Mouse (Mus musculus) cortical plate, adult 2 months (tissue): ENCODE data around the gene Ccdc107. TPM values are rescaled to one million over a fixed set of nuclear protein-coding genes. Genes with fewer than 3 reads are reported as not detected.
A peak's percentile ranks its signal among the peaks of the same experiment; 100 is the strongest.

Source experiments
- H3K27ac ChIP-seq: fragments of 200-500 bp; 2 replicates; pipeline ENCODE4 v1.5.1; 2012; ENCODE audit warnings: low read length, control low read depth, inconsistent platforms; ENCODE audit not compliant: insufficient read depth
- H3K4me1 ChIP-seq: fragments of 200-500 bp; 2 replicates; pipeline ENCODE4 v1.6.1; 2011; ENCODE audit warnings: low read length; ENCODE audit not compliant: control insufficient read depth, insufficient read depth
- H3K4me3 ChIP-seq: fragments of 200-500 bp; 2 replicates; pipeline ENCODE4 v1.5.1; 2011; ENCODE audit warnings: mild to moderate bottlenecking, low read length, control low read depth; ENCODE audit not compliant: insufficient read depth
- CTCF ChIP-seq: fragments of 200-500 bp; IDR thresholded peaks from 2 replicates; pipeline ENCODE4 v1.5.1; 2011; ENCODE audit warnings: mild to moderate bottlenecking, control low read depth, low read length; ENCODE audit not compliant: insufficient read depth; ENCODE audit errors: extremely low read depth
- POLR2A ChIP-seq: fragments of 200-500 bp; IDR thresholded peaks from 2 replicates; pipeline ENCODE4 v1.6.1; 2011; ENCODE audit warnings: mild to moderate bottlenecking, low read length, control low read depth; ENCODE audit not compliant: insufficient read depth; ENCODE audit errors: extremely low read depth
- polyA plus RNA-seq: library from polyadenylated mRNA; depleted of rRNA; stranded (reverse); fragments of >200 nt; gene quantifications from 2 replicates; pipeline ENCODE4 v1.2.3, GENCODE M21; 2012

The Ccdc107 gene
- polyA plus RNA-seq, 1 experiment, result 82.6 TPM

GRCm38 (mm10) chr4:43465935-43466334 lies 26.8 kb upstream of the Ccdc107 start:
- Histone ChIP-seq H3K4me3 (no peak overlapping the region), H3K27ac (no peak overlapping the region), H3K4me1 (no peaks in the 10 kb centered on the region)
- TF ChIP-seq CTCF, result no peak
- no peak for TF ChIP-seq POLR2A

GRCm38 (mm10) chr4:43466872-43467271 lies 25.8 kb upstream of the Ccdc107 start:
- TF ChIP-seq CTCF (no peak), POLR2A (no peak)
- no peak overlapping the region for H3K27ac ChIP-seq
- H3K4me3 ChIP-seq, result no peak overlapping the region
- H3K4me1 ChIP-seq, result no peaks in the 10 kb centered on the region

- H3K4me3 ChIP-seq, result no peak overlapping the region
- H3K27ac ChIP-seq, result no peak overlapping the region
- H3K4me1 ChIP-seq, result no peaks in the 10 kb centered on the region
- TF ChIP-seq CTCF (no peak), POLR2A (no peak)
Measured at GRCm38 (mm10) chr4:43470301-43470700, 22.4 kb upstream of the Ccdc107 start.

GRCm38 (mm10) chr4:43473636-43474035 lies 19.1 kb upstream of the Ccdc107 start:
- Histone ChIP-seq H3K27ac (no peak overlapping the region), H3K4me1 (no peaks in the 10 kb centered on the region)
- TF ChIP-seq POLR2A, result no peak
- TF ChIP-seq CTCF, result no peak

GRCm38 (mm10) chr4:43476604-43477003 lies 16.1 kb upstream of the Ccdc107 start:
- Histone ChIP-seq H3K4me1 (no peaks in the 10 kb centered on the region), H3K27ac (no peak overlapping the region), H3K4me3 (no peak overlapping the region)
- TF ChIP-seq CTCF (no peak), POLR2A (no peak)

More at GRCm38 (mm10) chr4:43473636-43474035, 19.1 kb upstream of the Ccdc107 start:
- no peak overlapping the region for H3K4me3 ChIP-seq

GRCm38 (mm10) chr4:43477857-43478533 lies 14.7 kb upstream of the Ccdc107 start:
- Histone ChIP-seq H3K4me1 (no peaks in the 10 kb centered on the region), H3K27ac (no peak overlapping the region), H3K4me3 (peak overlapping the region; percentile 25)
- TF ChIP-seq POLR2A (peak; percentile 77), CTCF (peak; percentile 40; the same call in 1 of the 2 replicates)

- peak overlapping the region; percentile 25 for H3K4me3 ChIP-seq
- no peak for TF ChIP-seq CTCF
- no peak for TF ChIP-seq POLR2A
- H3K4me1 ChIP-seq, result no peaks in the 10 kb centered on the region
- H3K27ac ChIP-seq, result no peak overlapping the region
Measured at GRCm38 (mm10) chr4:43478534-43478858, 14.2 kb upstream of the Ccdc107 start.

- H3K4me3 ChIP-seq, result no peak overlapping the region; the same call in 1 of the 2 replicates
- TF ChIP-seq POLR2A (no peak), CTCF (peak; percentile 35; the same call in 1 of the 2 replicates)
- H3K27ac ChIP-seq, result no peak overlapping the region
Measured at GRCm38 (mm10) chr4:43478906-43479832, 13.5 kb upstream of the Ccdc107 start.

GRCm38 (mm10) chr4:43480985-43481384 lies 11.7 kb upstream of the Ccdc107 start:
- TF ChIP-seq POLR2A (no peak), CTCF (no peak)
- no peaks in the 10 kb centered on the region for H3K4me1 ChIP-seq
- no peak overlapping the region for H3K4me3 ChIP-seq
- no peak overlapping the region for H3K27ac ChIP-seq

More at GRCm38 (mm10) chr4:43478906-43479832, 13.5 kb upstream of the Ccdc107 start:
- no peaks in the 10 kb centered on the region for H3K4me1 ChIP-seq

- Histone ChIP-seq H3K4me1 (no peaks in the 10 kb centered on the region), H3K27ac (no peak overlapping the region), H3K4me3 (no peak overlapping the region)
- no peak for TF ChIP-seq CTCF
- TF ChIP-seq POLR2A, result no peak
Measured at GRCm38 (mm10) chr4:43481894-43482456, 10.7 kb upstream of the Ccdc107 start.

GRCm38 (mm10) chr4:43482591-43482990 lies 10.1 kb upstream of the Ccdc107 start:
- H3K27ac ChIP-seq, result no peak overlapping the region

More at GRCm38 (mm10) chr4:43482591-43482990, 10.1 kb upstream of the Ccdc107 start:
- H3K4me3 ChIP-seq, result no peak overlapping the region
- no peak for TF ChIP-seq POLR2A
- H3K4me1 ChIP-seq, result no peaks in the 10 kb centered on the region
